Mouse (Mus musculus): Measurements from ENCODE around the gene Sbk1. TPM values are rescaled to one million over a fixed set of nuclear protein-coding genes. Genes with fewer than 3 reads are reported as not detected.
A peak's percentile ranks its signal among the peaks of the same experiment; 100 is the strongest.

The Sbk1 gene
- polyA plus RNA-seq, 1 experiment from 2014 or later, result 391 TPM

- Histone ChIP-seq H3K4me2 (ENCODE audit: low read length) (peak overlapping the region; percentile 87), H3K36me3 (ENCODE audit: control insufficient read depth, insufficient read depth, low read length) (peaks cover 49% of the 10 kb centered on the region), H3K4me1 (ENCODE audit: control insufficient read depth, insufficient read depth, low read length) (peaks cover 50% of the 10 kb centered on the region), H3K9me3 (ENCODE audit: control insufficient read depth, low read length) (no peaks in the 10 kb centered on the region), H3K27ac (replicated peaks; ENCODE audit: low read depth, low read length) (peak overlapping the region; percentile 98), H3K4me3 (replicated peaks; ENCODE audit: low read depth, low read length) (peak overlapping the region; percentile 100), H3K9ac (replicated peaks; ENCODE audit: low read length) (peak overlapping the region; percentile 100), H3K27me3 (ENCODE audit: control insufficient read depth, insufficient read depth, low read length) (no peaks in the 10 kb centered on the region)
- DNase-seq (no peak), ATAC-seq (ENCODE audit: low FRiP score, low TSS enrichment) (no peak)
- WGBS, result 5% methylated on average over 3 of the region's 3 CpGs
Measured at GRCm38 (mm10) chr7:126274137-126274536, 1.7 kb downstream of the Sbk1 start.

GRCm38 (mm10) chr7:126274626-126275025, 2.2 kb downstream of the Sbk1 start:
- WGBS, result 1% methylated on average over 4 of the region's 4 CpGs
- no peak for ATAC-seq (ENCODE audit: low FRiP score, low TSS enrichment)
- peak overlapping the region; percentile 87 for H3K4me2 ChIP-seq (ENCODE audit: low read length)
- peaks cover 54% of the 10 kb centered on the region for H3K36me3 ChIP-seq (ENCODE audit: control insufficient read depth, insufficient read depth, low read length)
- H3K27me3 ChIP-seq (ENCODE audit: control insufficient read depth, insufficient read depth, low read length), result no peaks in the 10 kb centered on the region
- peaks cover 54% of the 10 kb centered on the region for H3K4me1 ChIP-seq (ENCODE audit: control insufficient read depth, insufficient read depth, low read length)
- H3K9me3 ChIP-seq (ENCODE audit: control insufficient read depth, low read length), result no peaks in the 10 kb centered on the region
- H3K27ac ChIP-seq (replicated peaks; ENCODE audit: low read depth, low read length), result peak overlapping the region; percentile 98; the same call in 1 of the 2 replicates
- H3K9ac ChIP-seq (replicated peaks; ENCODE audit: low read length), result peak overlapping the region; percentile 100
- peak; percentile 59 for DNase-seq
- H3K4me3 ChIP-seq (replicated peaks; ENCODE audit: low read depth, low read length), result peak overlapping the region; percentile 100

GRCm38 (mm10) chr7:126275711-126276110, 3.3 kb downstream of the Sbk1 start:
- peak overlapping the region; percentile 100 for H3K4me3 ChIP-seq (replicated peaks; ENCODE audit: low read depth, low read length)

GRCm38 (mm10) chr7:126276297-126276696, 3.9 kb downstream of the Sbk1 start:
- H3K27me3 ChIP-seq (ENCODE audit: control insufficient read depth, insufficient read depth, low read length), result no peaks in the 10 kb centered on the region
- no peak for DNase-seq
- peak overlapping the region; percentile 100 for H3K9ac ChIP-seq (replicated peaks; ENCODE audit: low read length)
- WGBS, result 36% methylated on average over 6 of the region's 6 CpGs
- H3K4me1 ChIP-seq (ENCODE audit: control insufficient read depth, insufficient read depth, low read length), result peaks cover 49% of the 10 kb centered on the region
- peaks cover 70% of the 10 kb centered on the region for H3K36me3 ChIP-seq (ENCODE audit: control insufficient read depth, insufficient read depth, low read length)
- ATAC-seq (ENCODE audit: low FRiP score, low TSS enrichment), result no peak
- H3K9me3 ChIP-seq (ENCODE audit: control insufficient read depth, low read length), result no peaks in the 10 kb centered on the region
- peak overlapping the region; percentile 87 for H3K4me2 ChIP-seq (ENCODE audit: low read length)
- peak overlapping the region; percentile 100 for H3K4me3 ChIP-seq (replicated peaks; ENCODE audit: low read depth, low read length)
- H3K27ac ChIP-seq (replicated peaks; ENCODE audit: low read depth, low read length), result 0 out of 2 replicates have a peak overlapping the region, but pooled peaks have one; percentile 14

More at GRCm38 (mm10) chr7:126275711-126276110, 3.3 kb downstream of the Sbk1 start:
- no peak for DNase-seq
- no peaks in the 10 kb centered on the region for H3K9me3 ChIP-seq (ENCODE audit: control insufficient read depth, low read length)
- no peak overlapping the region for H3K27ac ChIP-seq (replicated peaks; ENCODE audit: low read depth, low read length)
- peaks cover 64% of the 10 kb centered on the region for H3K36me3 ChIP-seq (ENCODE audit: control insufficient read depth, insufficient read depth, low read length)
- no peak for ATAC-seq (ENCODE audit: low FRiP score, low TSS enrichment)
- H3K4me1 ChIP-seq (ENCODE audit: control insufficient read depth, insufficient read depth, low read length), result peaks cover 54% of the 10 kb centered on the region
- no peaks in the 10 kb centered on the region for H3K27me3 ChIP-seq (ENCODE audit: control insufficient read depth, insufficient read depth, low read length)
- WGBS, result 84% methylated on average over 5 of the region's 5 CpGs
- peak overlapping the region; percentile 100 for H3K9ac ChIP-seq (replicated peaks; ENCODE audit: low read length)
- peak overlapping the region; percentile 87 for H3K4me2 ChIP-seq (ENCODE audit: low read length)

GRCm38 (mm10) chr7:126277536-126278295, 5.3 kb downstream of the Sbk1 start:
- ATAC-seq (ENCODE audit: low FRiP score, low TSS enrichment) (no peak), DNase-seq (no peak)
- no peaks in the 10 kb centered on the region for H3K27me3 ChIP-seq (ENCODE audit: control insufficient read depth, insufficient read depth, low read length)
- H3K4me3 ChIP-seq (replicated peaks; ENCODE audit: low read depth, low read length), result peak overlapping the region; percentile 100
- H3K9me3 ChIP-seq (ENCODE audit: control insufficient read depth, low read length), result no peaks in the 10 kb centered on the region
- H3K9ac ChIP-seq (replicated peaks; ENCODE audit: low read length), result peak overlapping the region; percentile 100
- H3K4me2 ChIP-seq (ENCODE audit: low read length), result peak overlapping the region; percentile 87
- no peak overlapping the region for H3K27ac ChIP-seq (replicated peaks; ENCODE audit: low read depth, low read length)
- H3K4me1 ChIP-seq (ENCODE audit: control insufficient read depth, insufficient read depth, low read length), result peaks cover 47% of the 10 kb centered on the region
- peaks cover 84% of the 10 kb centered on the region for H3K36me3 ChIP-seq (ENCODE audit: control insufficient read depth, insufficient read depth, low read length)
- 28% methylated on average over 22 of the region's 22 CpGs for WGBS

GRCm38 (mm10) chr7:126278799-126279198, 6.4 kb downstream of the Sbk1 start:
- Histone ChIP-seq H3K27ac (replicated peaks; ENCODE audit: low read depth, low read length) (no peak overlapping the region), H3K9ac (replicated peaks; ENCODE audit: low read length) (no peak overlapping the region)

GRCm38 (mm10) chr7:126279774-126280482, 7.5 kb downstream of the Sbk1 start:
- Histone ChIP-seq H3K4me3 (replicated peaks; ENCODE audit: low read depth, low read length) (no peak overlapping the region), H3K9me3 (ENCODE audit: control insufficient read depth, low read length) (no peaks in the 10 kb centered on the region), H3K36me3 (ENCODE audit: control insufficient read depth, insufficient read depth, low read length) (peaks cover 97% of the 10 kb centered on the region), H3K27ac (replicated peaks; ENCODE audit: low read depth, low read length) (no peak overlapping the region), H3K4me1 (ENCODE audit: control insufficient read depth, insufficient read depth, low read length) (peaks cover 52% of the 10 kb centered on the region), H3K4me2 (ENCODE audit: low read length) (no peak overlapping the region), H3K27me3 (ENCODE audit: control insufficient read depth, insufficient read depth, low read length) (no peaks in the 10 kb centered on the region), H3K9ac (replicated peaks; ENCODE audit: low read length) (no peak overlapping the region)
- DNase-seq, result no peak
- 75% methylated on average over 8 of the region's 8 CpGs for WGBS
- ATAC-seq (ENCODE audit: low FRiP score, low TSS enrichment), result no peak

More at GRCm38 (mm10) chr7:126278799-126279198, 6.4 kb downstream of the Sbk1 start:
- peaks cover 93% of the 10 kb centered on the region for H3K36me3 ChIP-seq (ENCODE audit: control insufficient read depth, insufficient read depth, low read length)
- no peak for ATAC-seq (ENCODE audit: low FRiP score, low TSS enrichment)
- H3K9me3 ChIP-seq (ENCODE audit: control insufficient read depth, low read length), result no peaks in the 10 kb centered on the region
- 87% methylated on average over 5 of the region's 5 CpGs for WGBS
- H3K4me2 ChIP-seq (ENCODE audit: low read length), result peak overlapping the region; percentile 87
- no peak overlapping the region for H3K4me3 ChIP-seq (replicated peaks; ENCODE audit: low read depth, low read length)
- no peaks in the 10 kb centered on the region for H3K27me3 ChIP-seq (ENCODE audit: control insufficient read depth, insufficient read depth, low read length)
- peaks cover 47% of the 10 kb centered on the region for H3K4me1 ChIP-seq (ENCODE audit: control insufficient read depth, insufficient read depth, low read length)
- DNase-seq, result no peak

GRCm38 (mm10) chr7:126280696-126281095, 8.3 kb downstream of the Sbk1 start:
- Histone ChIP-seq H3K4me2 (ENCODE audit: low read length) (no peak overlapping the region), H3K4me1 (ENCODE audit: control insufficient read depth, insufficient read depth, low read length) (peaks cover 50% of the 10 kb centered on the region), H3K27ac (replicated peaks; ENCODE audit: low read depth, low read length) (no peak overlapping the region), H3K36me3 (ENCODE audit: control insufficient read depth, insufficient read depth, low read length) (peaks cover 96% of the 10 kb centered on the region), H3K9me3 (ENCODE audit: control insufficient read depth, low read length) (no peaks in the 10 kb centered on the region), H3K9ac (replicated peaks; ENCODE audit: low read length) (no peak overlapping the region), H3K27me3 (ENCODE audit: control insufficient read depth, insufficient read depth, low read length) (no peaks in the 10 kb centered on the region), H3K4me3 (replicated peaks; ENCODE audit: low read depth, low read length) (no peak overlapping the region)
- DNase-seq (no peak), ATAC-seq (ENCODE audit: low FRiP score, low TSS enrichment) (no peak)
- WGBS, result 72% methylated on average over 6 of the region's 6 CpGs

Measured in midbrain, embryonic 14.5 days (tissue).